Mouse (Mus musculus): ENCODE measurements around the gene Golt1a.

Gene Golt1a

DNA sequence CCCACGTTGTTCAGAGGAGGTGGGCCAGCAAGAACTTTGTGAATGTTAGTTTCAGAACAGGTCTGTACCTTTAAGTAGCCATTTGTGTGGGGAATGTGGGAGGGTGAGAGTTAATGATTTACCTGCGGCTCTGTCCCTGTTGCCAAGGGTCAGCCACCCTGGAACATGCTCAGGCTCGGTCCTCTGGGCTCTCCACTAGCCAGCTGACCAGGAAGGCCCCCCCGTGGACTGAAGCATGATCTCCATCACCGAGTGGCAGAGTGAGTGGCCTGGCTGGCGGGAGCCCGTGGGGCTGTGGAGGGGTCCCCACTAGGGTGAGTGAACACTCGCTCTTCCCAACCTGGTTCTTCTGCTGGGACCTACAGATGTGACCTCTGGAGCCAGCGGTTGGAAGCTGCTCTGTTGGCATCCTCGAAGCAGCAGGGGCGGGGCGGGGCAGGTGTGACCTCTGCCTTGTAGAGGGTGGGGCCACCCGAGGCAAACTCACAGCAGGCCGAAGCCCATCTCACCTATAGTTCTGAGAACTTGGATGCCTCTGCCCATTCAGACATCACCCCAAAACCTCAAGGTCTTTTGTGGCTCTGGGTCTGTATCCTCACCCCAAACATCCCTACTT, at the start of gene Golt1a:
TSS of gene Golt1a (plus strand) at position 149 of the 616 bp plus-strand sequence.
- DNase-seq = no peak

- no peak for DNase-seq
Observed at GRCm38 (mm10) chr1:133262628-133263027, 47.0 kb upstream of the Golt1a start.

GRCm38 (mm10) chr1:133263134-133263533, 46.5 kb upstream of the Golt1a start:
- DNase-seq = no peak

- no peak for DNase-seq
Observed at GRCm38 (mm10) chr1:133264367-133264766, 45.2 kb upstream of the Golt1a start.

- DNase-seq = no peak
Observed at GRCm38 (mm10) chr1:133265114-133265766, 44.4 kb upstream of the Golt1a start.

DNA sequence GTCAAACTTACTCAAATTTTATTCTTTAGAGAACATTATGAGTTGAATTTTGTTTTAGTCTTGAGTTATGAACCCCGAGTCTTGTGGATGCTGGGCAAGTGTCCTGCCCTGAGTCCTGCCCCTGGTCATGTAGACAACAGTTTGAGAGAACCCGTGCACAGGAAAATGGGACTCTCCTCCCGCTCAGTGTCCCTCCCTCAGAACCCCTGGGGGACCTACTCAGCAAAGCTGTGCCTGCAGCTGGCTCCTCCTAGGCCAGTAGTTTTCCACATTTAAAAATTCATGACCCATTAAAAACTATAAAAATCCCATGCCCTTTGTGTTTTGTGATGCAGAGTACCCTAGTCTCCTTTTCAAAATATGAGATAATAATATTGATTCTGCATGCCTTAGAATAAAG, 42.5 kb upstream of the Golt1a start:
- no peak for DNase-seq

DNA sequence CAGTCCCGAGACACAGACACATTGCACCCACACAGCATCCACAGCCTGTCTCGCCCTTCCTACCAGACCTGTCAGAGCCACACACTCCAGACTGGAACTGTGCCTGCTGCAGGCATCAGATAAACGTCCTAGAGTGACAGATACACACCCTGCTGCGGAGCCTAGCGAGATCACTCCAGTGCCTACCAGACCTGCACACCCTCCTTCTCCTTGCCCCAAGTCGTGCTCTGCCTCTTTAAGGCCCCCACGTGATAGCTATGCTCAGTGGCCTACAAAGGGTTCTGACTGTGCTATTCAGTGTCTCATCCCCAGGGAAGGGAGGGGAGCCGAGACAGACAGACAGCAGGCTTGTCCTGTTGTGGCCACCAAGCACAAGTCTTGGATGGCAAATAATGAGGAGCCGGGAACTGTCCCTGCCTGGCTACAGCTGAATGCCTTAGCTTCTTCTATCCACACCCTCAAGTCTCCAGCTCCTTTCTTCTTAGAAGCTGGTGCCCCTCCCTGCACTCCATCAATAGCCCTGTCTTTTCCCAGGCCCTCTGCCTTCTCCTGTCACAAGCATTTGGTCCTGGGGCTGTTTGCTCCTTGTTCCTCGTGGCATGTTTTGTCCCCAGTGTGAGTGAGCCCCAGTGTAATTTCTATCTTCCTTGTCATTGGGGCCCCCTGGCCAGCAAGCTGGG, 41.6 kb upstream of the Golt1a start:
- no peak for DNase-seq

GRCm38 (mm10) chr1:133268503-133268902, 41.1 kb upstream of the Golt1a start:
- DNase-seq = no peak

DNA sequence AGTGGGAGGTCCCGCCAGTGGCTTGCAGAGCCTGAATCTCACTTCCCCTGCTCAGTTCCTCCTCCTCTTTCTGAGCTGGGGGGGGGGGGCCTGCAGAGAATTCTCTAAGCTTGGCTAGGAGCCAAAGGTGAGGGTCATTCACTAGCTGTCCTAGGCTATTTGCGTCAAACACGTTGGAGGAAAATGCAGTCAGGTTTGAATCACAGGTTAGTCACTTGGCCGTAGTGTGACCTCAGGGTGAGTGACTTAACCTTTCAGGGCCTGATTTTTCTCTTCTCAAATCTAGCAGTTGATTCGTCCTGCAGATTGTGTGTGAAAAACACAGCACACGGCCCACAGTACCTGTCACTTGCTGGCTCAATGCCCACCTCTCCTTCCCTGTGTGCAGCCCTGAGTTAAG, 39.3 kb upstream of the Golt1a start:
- peak in 1 of 2 experiments; percentile 16 for DNase-seq

GRCm38 (mm10) chr1:133274163-133274562, 35.4 kb upstream of the Golt1a start:
- DNase-seq = no peak

DNA sequence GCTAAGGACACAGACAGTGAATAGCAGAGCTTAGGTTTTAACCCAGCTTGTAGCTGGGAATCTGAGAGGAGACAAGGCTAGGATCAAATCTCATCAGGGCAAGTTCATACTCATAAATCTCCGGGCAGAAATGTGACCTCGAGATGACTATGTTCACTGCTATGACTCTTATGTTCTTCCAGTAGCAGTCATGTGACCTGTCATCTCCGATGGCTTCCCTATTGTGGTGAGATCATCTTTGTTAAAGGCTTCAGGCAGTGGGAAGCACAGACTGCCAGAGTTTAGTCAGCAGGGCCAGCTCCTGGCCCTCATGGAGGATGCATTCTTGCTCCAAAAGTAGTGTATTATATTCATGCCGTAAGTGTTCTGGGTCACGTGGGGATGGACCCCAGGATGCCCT, 32.6 kb upstream of the Golt1a start:
- no peak for DNase-seq

- no peak for DNase-seq
Observed at GRCm38 (mm10) chr1:133278539-133278938, 31.1 kb upstream of the Golt1a start.

DNA sequence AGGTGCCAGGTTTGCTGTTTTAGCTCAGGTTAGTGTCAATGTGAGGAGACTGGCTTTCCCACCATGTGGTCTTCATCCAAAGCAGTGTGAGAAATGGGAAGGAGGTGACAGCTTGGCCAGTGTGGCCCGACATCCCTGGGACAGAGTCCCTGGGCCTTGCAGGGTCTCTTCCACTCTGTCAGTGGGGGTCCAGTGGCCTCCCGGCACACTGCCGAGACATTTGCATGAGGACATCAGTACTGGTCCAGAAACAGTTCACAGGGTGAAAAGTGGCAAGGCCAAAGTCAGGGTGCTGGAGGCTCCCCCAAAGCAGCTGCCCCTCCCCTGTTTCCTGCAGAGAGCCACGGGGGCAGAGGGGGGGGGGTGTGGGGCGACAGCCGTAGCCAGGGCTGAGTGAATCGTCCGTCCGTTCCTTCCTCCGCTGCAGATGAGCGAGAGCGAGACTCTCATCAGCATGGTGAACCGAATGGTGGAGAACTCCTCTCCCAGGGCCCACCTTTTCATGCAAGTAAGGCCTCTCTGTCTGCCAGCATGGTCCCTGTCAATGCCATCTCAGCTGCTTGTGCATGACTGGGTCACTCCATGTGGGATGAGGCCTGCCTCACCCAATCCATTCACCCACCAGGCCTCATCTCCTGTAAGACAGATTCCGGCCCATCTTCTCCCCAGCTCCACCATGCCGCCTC, 30.5 kb upstream of the Golt1a start:
- no peak for DNase-seq

GRCm38 (mm10) chr1:133279632-133280093, 29.9 kb upstream of the Golt1a start:
- DNase-seq = no peak

DNA sequence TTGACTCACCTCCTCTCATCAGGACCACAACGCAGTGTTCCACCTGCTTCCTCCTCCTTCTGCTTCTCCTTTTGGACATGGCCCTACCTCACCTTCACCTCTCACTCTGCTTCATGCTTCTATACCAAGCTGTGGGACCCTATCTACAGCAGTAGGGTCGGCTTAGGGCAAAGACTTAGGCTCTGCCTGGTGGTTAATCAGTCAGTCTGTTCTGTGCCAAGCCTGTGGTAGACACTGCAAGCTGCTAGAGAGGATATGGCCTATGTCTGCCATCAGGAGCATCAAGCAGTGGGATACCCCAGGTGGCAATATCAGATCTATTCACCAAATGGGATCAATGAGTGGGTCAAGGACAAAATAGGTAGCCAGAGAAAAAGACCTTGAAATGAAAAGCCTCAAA, 29.1 kb upstream of the Golt1a start:
- no peak for DNase-seq

DNA sequence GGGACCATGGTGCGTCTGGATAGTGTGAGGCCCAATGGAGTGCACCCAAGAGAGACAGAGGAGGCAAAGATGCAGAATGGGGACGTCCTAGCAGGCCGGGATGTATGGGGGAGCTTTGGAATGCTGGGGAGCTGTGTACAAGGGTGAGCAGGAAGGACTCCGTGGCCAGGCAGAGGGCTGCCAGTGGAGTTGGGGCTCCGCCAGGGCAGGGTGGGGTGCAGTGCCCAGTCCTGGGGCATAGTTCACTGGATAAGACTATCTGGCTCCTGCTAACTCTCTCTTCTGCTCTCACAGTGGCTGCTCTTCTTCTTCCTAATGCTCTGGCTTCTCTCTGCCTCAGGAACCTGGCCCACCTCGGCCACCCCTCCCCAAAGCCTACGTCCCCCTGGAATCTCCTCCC, 23.7 kb upstream of the Golt1a start:
- DNase-seq = no peak

- DNase-seq = no peak
Observed at GRCm38 (mm10) chr1:133287051-133287450, 22.5 kb upstream of the Golt1a start.

GRCm38 (mm10) chr1:133287880-133288279, 21.7 kb upstream of the Golt1a start:
- no peak for DNase-seq

- DNase-seq = no peak
Observed at GRCm38 (mm10) chr1:133291888-133292287, 17.7 kb upstream of the Golt1a start.

- no peak for DNase-seq
Observed at GRCm38 (mm10) chr1:133292608-133293007, 17.0 kb upstream of the Golt1a start.

DNA sequence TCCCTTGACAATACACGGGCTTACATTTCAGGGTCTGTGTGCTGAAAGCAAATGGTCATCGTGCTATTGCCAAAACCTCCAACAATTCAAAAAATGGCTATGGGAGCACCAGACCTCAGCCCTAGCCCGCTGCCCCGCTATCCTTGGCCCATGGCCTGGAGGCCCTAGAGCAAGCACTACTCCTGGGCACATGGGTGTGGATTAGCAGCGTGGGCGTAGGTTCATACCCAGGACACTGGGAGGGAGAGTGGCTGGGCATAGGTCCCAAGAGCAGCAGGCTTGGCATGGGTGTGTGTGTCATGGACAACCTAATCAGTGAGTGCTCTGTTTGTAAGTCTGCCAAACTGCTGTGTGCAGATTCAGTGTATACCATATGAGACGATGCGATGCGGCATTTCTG, 13.2 kb upstream of the Golt1a start:
- no peak for DNase-seq

GRCm38 (mm10) chr1:133298816-133299215, 10.8 kb upstream of the Golt1a start:
- DNase-seq = no peak

- no peak for DNase-seq
Observed at GRCm38 (mm10) chr1:133302540-133302939, 7.1 kb upstream of the Golt1a start.

- peak; percentile 51 to 74 for DNase-seq
Observed at GRCm38 (mm10) chr1:133306842-133307241, 2.8 kb upstream of the Golt1a start.

Data from spleen, adult 18-20 months (tissue).